Mouse (Mus musculus) small intestine, adult 2 months (tissue): ENCODE data around the gene Slc38a5. TPM values are rescaled to one million over a fixed set of nuclear protein-coding genes. Genes with fewer than 3 reads are reported as not detected.

Experiments used
- H3K27ac ChIP-seq: fragments of 200-500 bp; 2 replicates; pipeline ENCODE4 v1.5.1; 2012; ENCODE audit warnings: low read depth, low read length, control low read depth, inconsistent platforms; ENCODE audit not compliant: insufficient read depth
- H3K27me3 ChIP-seq: fragments of 200-500 bp; 2 replicates; pipeline ENCODE4 v1.6.1; 2012; ENCODE audit warnings: mild to moderate bottlenecking, moderate library complexity, low read length, inconsistent platforms; ENCODE audit not compliant: control insufficient read depth, insufficient read depth
- H3K36me3 ChIP-seq: fragments of 200-500 bp; 2 replicates; pipeline ENCODE4 v1.6.1; 2012; ENCODE audit warnings: mild to moderate bottlenecking, low read length, control low read depth, inconsistent platforms; ENCODE audit not compliant: control insufficient read depth, insufficient read depth
- H3K4me1 ChIP-seq: fragments of 200-500 bp; 2 replicates; pipeline ENCODE4 v1.6.1; 2012; ENCODE audit warnings: low read length, inconsistent platforms, mixed read lengths; ENCODE audit not compliant: control insufficient read depth, insufficient read depth, insufficient read length
- H3K4me3 ChIP-seq: fragments of 200-500 bp; 2 replicates; pipeline ENCODE4 v1.5.1; 2012; ENCODE audit warnings: low read depth, mild to moderate bottlenecking, control low read depth, inconsistent platforms, low read length, moderate library complexity
- CTCF ChIP-seq: fragments of 200-500 bp; IDR thresholded peaks from 2 replicates; pipeline ENCODE4 v1.5.1; 2012; ENCODE audit warnings: low read depth, mild to moderate bottlenecking, control low read depth, inconsistent platforms, low read length, moderate library complexity, mixed read lengths; ENCODE audit not compliant: insufficient replicate concordance, insufficient read length; ENCODE audit errors: extremely low read depth
- POLR2A ChIP-seq: fragments of 200-500 bp; IDR thresholded peaks from 2 replicates; pipeline ENCODE4 v1.6.1; 2012; ENCODE audit warnings: low read depth, mild to moderate bottlenecking, control low read depth, inconsistent platforms, low read length, moderate library complexity
- WGBS: fragments of 180-500 bp; shearing (Covaris S2); methylation state at CpG from one replicate; pipeline ENCODE4 v1.1.7; 2018; 5-methylcytosine and 5-hydroxymethylcytosine counted together
- polyA plus RNA-seq: library from polyadenylated mRNA; depleted of rRNA; stranded (reverse); fragments of >200 nt; gene quantifications from 2 replicates; pipeline ENCODE4 v1.2.3, GENCODE M21; 2012

Gene Slc38a5
- polyA plus RNA-seq, 1 experiment, result 0.24 TPM

DNA sequence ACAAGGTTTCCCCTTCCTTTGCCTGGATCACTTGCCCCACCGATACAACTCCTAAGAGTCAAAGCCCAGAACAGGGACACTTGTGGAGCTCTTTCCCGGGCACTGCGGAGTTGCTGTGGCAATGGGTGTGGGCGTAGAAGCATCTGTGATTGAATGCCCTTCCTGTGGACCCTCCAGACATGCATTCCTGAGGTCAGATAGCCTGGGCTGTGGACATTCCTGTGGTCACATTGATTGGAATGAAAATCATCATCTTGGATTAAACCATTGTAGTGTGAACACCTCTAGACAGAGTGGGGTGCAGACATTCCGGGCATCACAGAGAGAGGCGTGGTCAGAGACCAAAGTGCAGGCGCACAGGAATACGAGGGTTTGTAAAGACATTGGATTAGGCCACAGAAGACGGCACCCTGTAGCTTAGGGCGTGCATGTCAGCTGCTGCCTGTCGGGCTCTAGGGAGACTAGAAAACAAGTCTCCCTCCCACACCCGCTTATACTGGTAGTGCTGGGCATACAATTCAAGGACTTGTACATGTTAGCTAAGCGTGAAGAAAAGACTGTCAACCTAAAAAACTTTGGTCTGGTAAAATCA lies 32.0 kb upstream of the Slc38a5 start:
- TF ChIP-seq POLR2A (no peak), CTCF (no peak)
- Histone ChIP-seq H3K27me3 (no peaks in the 10 kb centered on the region), H3K27ac (no peak overlapping the region), H3K4me3 (no peak overlapping the region), H3K4me1 (no peaks in the 10 kb centered on the region), H3K36me3 (peaks cover 3% of the 10 kb centered on the region; the same call in 1 of the 2 replicates)
- 63% methylated on average over 13 of the region's 13 CpGs for WGBS

DNA sequence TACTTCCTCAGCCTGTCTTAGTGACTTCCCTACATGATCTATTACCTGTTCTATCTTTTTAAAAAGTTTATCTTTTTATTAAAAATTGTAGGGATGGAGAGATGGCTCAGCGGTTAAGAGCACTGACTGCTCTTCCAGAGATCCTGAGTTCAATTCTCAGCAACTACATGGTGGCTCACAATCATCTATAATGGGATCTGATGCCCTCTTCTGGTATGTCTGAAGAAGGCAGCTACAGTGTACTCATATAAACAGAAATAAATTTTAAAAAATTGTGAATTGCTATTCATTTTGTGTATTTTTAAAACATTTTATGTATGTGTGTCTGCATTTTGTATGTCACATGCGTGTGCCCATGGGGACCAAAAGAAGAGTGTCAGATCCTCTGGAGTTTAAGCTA lies 23.3 kb upstream of the Slc38a5 start:
- no peak overlapping the region for H3K4me3 ChIP-seq

GRCm38 (mm10) chrX:8248542-8249120 lies 22.3 kb upstream of the Slc38a5 start:
- Histone ChIP-seq H3K4me3 (no peak overlapping the region), H3K4me1 (0 out of 2 replicates have a peak, but pooled peaks cover 2% of the 10 kb centered on the region), H3K36me3 (peaks cover 3% of the 10 kb centered on the region), H3K27ac (no peak overlapping the region), H3K27me3 (no peaks in the 10 kb centered on the region)
- WGBS, result 87% methylated on average over 8 of the region's 8 CpGs
- TF ChIP-seq CTCF (no peak), POLR2A (no peak)

More for the DNA sequence above, 23.3 kb upstream of the Slc38a5 start:
- H3K36me3 ChIP-seq, result peaks cover 7% of the 10 kb centered on the region
- no peaks in the 10 kb centered on the region for H3K27me3 ChIP-seq
- H3K27ac ChIP-seq, result no peak overlapping the region
- H3K4me1 ChIP-seq, result 0 out of 2 replicates have a peak, but pooled peaks cover 2% of the 10 kb centered on the region
- 79% methylated on average over 2 of the region's 2 CpGs for WGBS
- no peak for TF ChIP-seq CTCF
- TF ChIP-seq POLR2A, result no peak

DNA sequence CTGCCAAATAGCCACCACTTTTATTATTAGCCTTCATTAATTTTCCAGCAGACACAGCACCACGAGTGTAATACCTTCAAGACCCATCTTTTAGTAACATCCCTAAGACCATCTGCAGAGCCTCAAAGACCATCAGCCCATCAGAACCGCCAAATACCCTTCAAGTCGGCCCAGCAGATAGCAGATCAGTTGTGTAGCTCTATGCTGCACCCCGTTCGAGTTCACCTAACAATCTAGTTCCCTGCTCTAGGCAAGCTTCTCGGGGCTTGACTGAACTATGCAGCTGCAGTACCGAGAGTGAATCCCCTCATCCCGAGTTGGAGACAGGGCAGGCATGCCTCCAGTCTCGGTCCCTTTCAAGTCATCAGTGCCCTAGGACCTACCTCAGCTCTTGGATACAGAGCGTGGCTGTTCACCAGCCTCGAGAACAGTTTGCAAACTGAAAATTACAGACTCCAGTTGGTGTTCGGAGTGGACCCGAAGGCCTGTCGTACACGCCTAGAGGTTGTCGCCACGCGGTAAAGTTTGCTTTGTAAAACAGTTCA lies 19.1 kb upstream of the Slc38a5 start:
- H3K27ac ChIP-seq, result no peak overlapping the region
- no peaks in the 10 kb centered on the region; the same call in 1 of the 2 replicates for H3K36me3 ChIP-seq
- H3K4me1 ChIP-seq, result 0 out of 2 replicates have a peak, but pooled peaks cover 2% of the 10 kb centered on the region
- peak overlapping the region; percentile 82 for H3K4me3 ChIP-seq
- TF ChIP-seq CTCF (no peak), POLR2A (no peak)
- no peaks in the 10 kb centered on the region for H3K27me3 ChIP-seq
- 13% methylated on average over 18 of the region's 18 CpGs for WGBS

GRCm38 (mm10) chrX:8252334-8253285 lies 18.3 kb upstream of the Slc38a5 start, which contains the start of gene Ftsj1:
Gene Ftsj1 (minus strand): TSS chrX:8252406.
- TF ChIP-seq POLR2A (no peak), CTCF (no peak)
- Histone ChIP-seq H3K36me3 (no peaks in the 10 kb centered on the region; the same call in 1 of the 2 replicates), H3K4me1 (0 out of 2 replicates have a peak, but pooled peaks cover 2% of the 10 kb centered on the region), H3K4me3 (peak within 1 kb of the TSS; percentile 82), H3K27ac (peak within 1 kb of the TSS; percentile 81), H3K27me3 (no peaks in the 10 kb centered on the region)
- WGBS, result 12% methylated on average over 45 of the region's 45 CpGs

GRCm38 (mm10) chrX:8253711-8254110 lies 17.2 kb upstream of the Slc38a5 start:
- H3K27ac ChIP-seq, result no peak overlapping the region
- no peaks in the 10 kb centered on the region for H3K36me3 ChIP-seq
- H3K27me3 ChIP-seq, result no peaks in the 10 kb centered on the region
- H3K4me3 ChIP-seq, result no peak overlapping the region
- H3K4me1 ChIP-seq, result 0 out of 2 replicates have a peak, but pooled peaks cover 2% of the 10 kb centered on the region
- TF ChIP-seq POLR2A (no peak), CTCF (no peak)
- WGBS, result 77% methylated on average over 2 of the region's 2 CpGs
